Mouse (Mus musculus) mature B cell (primary cell): Measurements from ENCODE around the gene Ppp1r16b.

Experiments used
- in situ Hi-C: fragments of 300-500 bp; cut with MboI; formaldehyde crosslinking; loops from 2 replicates; pipeline ENCODE4 v1.14.3; 2019

The Ppp1r16b gene

GRCm38 (mm10) chr2:158767742-158768339 lies 102.6 kb downstream of the Ppp1r16b start, which contains the start of gene Fam83d:
Gene Fam83d, plus strand, starts transcription at chr2:158768093.
- in situ Hi-C loops: no loop called here

GRCm38 (mm10) chr2:158768350-158768749 lies 103.2 kb downstream of the Ppp1r16b start:
- in situ Hi-C loops: no loop called here

- in situ Hi-C loops: no loop called here
Observed at GRCm38 (mm10) chr2:158768771-158769170, 103.6 kb downstream of the Ppp1r16b start.

GRCm38 (mm10) chr2:158770126-158770757 lies 105.0 kb downstream of the Ppp1r16b start:
- in situ Hi-C loops: no loop called here

- in situ Hi-C loops: no loop called here
Observed at GRCm38 (mm10) chr2:158771066-158771763, 106.0 kb downstream of the Ppp1r16b start.

- in situ Hi-C loops: no loop called here
Observed at GRCm38 (mm10) chr2:158772808-158773207, 107.6 kb downstream of the Ppp1r16b start.

- in situ Hi-C loops: no loop called here
Observed at GRCm38 (mm10) chr2:158774886-158775285, 109.7 kb downstream of the Ppp1r16b start.

GRCm38 (mm10) chr2:158776716-158777115 lies 111.5 kb downstream of the Ppp1r16b start:
- in situ Hi-C loops: no loop called here

- in situ Hi-C loops: no loop called here
Observed at GRCm38 (mm10) chr2:158777490-158777889, 112.3 kb downstream of the Ppp1r16b start.

- in situ Hi-C loops: no loop called here
Observed at GRCm38 (mm10) chr2:158778349-158778748, 113.2 kb downstream of the Ppp1r16b start.

- in situ Hi-C loops: no loop called here
Observed at GRCm38 (mm10) chr2:158781126-158781525, 115.9 kb downstream of the Ppp1r16b start.

- in situ Hi-C loops: no loop called here
Observed at GRCm38 (mm10) chr2:158786927-158787795, 122.0 kb downstream of the Ppp1r16b start.

- in situ Hi-C loops: no loop called here
Observed at GRCm38 (mm10) chr2:158794494-158795004, 129.4 kb downstream of the Ppp1r16b start, which contains the start of gene Dhx35. Gene Dhx35, plus strand, starts transcription at chr2:158794807.

- in situ Hi-C loops: no loop called here
Observed at GRCm38 (mm10) chr2:158795043-158795442, 129.8 kb downstream of the Ppp1r16b start.

- in situ Hi-C loops: no loop called here
Observed at GRCm38 (mm10) chr2:158795875-158796274, 130.7 kb downstream of the Ppp1r16b start.

GRCm38 (mm10) chr2:158799328-158799727 lies 134.1 kb downstream of the Ppp1r16b start:
- in situ Hi-C loops: no loop called here

- in situ Hi-C loops: no loop called here
Observed at GRCm38 (mm10) chr2:158800788-158801187, 135.6 kb downstream of the Ppp1r16b start.

- in situ Hi-C loops: no loop called here
Observed at GRCm38 (mm10) chr2:158803575-158803974, 138.4 kb downstream of the Ppp1r16b start.

- in situ Hi-C loops: no loop called here
Observed at GRCm38 (mm10) chr2:158815686-158816085, 150.5 kb downstream of the Ppp1r16b start.
